Mouse (Mus musculus) frontal cortex, adult 2 months (tissue): Measurements from ENCODE around the gene Nop16. TPM values are rescaled to one million over a fixed set of nuclear protein-coding genes. Genes with fewer than 3 reads are reported as not detected.

Experiments
- DNase-seq, 2 experiments: peaks; one replicate each; pipeline ENCODE4 v3.0.0; 2022; ENCODE audit warnings: low spot score in 1 of 2; ENCODE audit errors: extremely low spot score in 1 of 2
- polyA plus RNA-seq: library from polyadenylated mRNA; depleted of rRNA; stranded (reverse); fragments of >200 nt; gene quantifications from 2 replicates; pipeline ENCODE4 v1.2.3, GENCODE M21; 2012; rRNA removed

The Nop16 gene
- polyA plus RNA-seq, 1 experiment: 24.5 TPM

DNA sequence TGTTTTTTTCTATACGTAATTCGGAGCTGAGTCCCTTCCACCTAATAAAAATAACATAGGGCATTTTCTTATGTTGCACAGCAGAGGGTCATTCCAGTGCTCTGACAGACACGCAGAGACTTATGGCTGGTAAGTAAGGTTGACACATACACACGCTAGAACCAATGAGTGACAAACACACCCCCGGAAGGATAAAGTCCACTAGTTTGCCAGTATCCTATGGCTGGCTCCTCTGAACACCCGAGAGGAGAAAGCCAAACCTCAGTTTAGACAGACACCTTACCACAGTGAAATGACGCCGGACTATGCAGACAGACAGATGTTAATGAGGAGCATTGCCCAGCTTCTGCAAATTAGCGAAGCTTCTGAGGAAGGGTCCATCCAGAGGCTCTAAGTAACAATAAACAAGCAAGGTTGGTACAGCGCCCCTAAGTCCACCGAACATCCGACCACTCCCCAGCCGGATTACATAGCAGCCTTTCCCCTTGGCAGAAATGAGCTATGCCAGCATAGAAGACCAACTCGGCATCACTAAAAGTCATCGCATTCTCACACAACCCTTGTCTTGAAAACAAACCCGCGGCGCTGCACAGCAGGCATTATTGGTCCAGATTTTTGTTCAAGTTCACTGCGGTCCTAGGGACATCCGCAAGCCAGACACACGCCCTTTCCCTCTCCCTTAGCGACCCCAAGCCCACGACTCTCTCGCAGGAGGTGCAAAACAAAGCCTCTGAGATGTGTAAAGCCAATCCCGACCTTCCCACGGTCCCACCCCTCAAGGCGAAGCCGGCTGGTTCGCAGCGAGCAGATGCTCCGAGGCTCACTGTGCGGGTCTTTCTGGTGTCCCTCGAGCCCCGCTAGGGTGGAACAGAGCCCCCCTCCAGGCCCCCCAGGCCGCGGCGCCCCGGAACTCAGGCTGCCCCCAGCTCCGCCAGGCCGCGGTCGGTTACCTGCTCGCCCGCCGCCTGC is 25.4 kb downstream of the Nop16 start:
- no peak for DNase-seq

DNA sequence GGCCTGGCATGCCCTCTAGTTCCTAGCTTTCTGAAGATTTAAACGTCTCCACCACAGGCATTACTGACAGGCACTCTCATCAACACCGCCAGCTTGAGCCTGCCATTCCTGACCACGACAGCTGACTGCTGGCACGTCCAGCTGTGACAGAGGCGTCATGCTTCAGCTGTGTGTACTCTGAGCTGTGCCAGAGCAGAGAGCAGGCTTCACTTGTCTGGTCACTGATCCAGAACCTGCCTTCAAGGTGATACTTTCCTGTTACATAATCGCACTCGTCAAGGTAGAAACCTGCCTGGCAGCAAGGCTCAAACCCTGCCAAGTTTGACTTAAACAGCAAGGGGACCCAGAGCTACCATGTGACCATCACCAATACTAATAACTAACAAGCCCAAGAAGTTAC is 27.3 kb downstream of the Nop16 start:
- DNase-seq: no peak

- DNase-seq: peak in 1 of 2 experiments; percentile 69
Measured at GRCm38 (mm10) chr13:54560608-54561007, 29.3 kb downstream of the Nop16 start.

GRCm38 (mm10) chr13:54559656-54560055 is 30.2 kb downstream of the Nop16 start:
- DNase-seq: no peak

GRCm38 (mm10) chr13:54557652-54558051 is 32.2 kb downstream of the Nop16 start:
- DNase-seq: no peak

DNA sequence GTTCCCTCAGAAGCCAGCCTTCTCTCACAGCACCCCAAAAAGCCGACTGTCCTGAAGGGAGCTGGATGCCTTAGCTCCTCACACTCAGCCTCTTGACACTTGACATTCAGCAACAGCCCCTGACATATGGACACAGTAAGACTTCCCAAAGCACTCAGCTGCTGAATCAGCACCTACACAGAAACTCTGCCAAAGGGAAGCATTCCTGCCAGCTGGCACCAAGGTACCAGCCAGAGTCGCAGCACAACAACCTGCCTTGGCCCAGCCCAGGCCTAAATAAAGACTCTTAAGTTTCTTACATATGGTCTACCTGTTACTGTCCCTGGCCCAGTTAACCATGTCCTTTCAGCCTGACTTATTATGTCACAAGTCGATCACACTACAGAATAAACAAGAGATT is 33.1 kb downstream of the Nop16 start:
- peak in 1 of 2 experiments; percentile 46 for DNase-seq

DNA sequence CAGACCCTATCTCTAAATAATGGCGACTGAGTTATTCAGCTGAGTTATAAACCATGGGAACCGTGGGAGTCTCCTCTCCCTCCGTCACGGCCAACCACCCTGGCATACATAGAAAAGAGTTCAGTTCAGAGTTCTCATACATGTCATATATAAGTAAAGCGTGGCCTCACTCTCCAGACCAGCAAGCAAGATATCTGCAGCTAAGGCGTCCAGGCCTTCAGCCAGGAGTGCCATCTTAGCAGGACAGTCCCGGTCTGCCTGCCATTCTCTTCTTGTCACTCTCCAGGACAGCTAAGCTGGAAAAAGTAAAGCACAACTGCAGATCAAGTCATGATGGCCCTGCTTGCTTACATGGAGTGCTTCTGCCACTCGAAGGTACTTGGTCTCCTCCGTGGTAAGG is 33.7 kb downstream of the Nop16 start:
- no peak for DNase-seq

GRCm38 (mm10) chr13:54548036-54548435 is 41.9 kb downstream of the Nop16 start:
- DNase-seq: no peak

Other genes starting within 250 kb of the Nop16 start
- gene Cplx2, start 218.7 kb downstream of the Nop16 start, polyA plus RNA-seq: 389 and 416 TPM in 2 replicates
- gene Thoc3, start 121.2 kb downstream of the Nop16 start, polyA plus RNA-seq: 24.4 and 25.0 TPM in 2 replicates
- gene Simc1, start 86.3 kb downstream of the Nop16 start, polyA plus RNA-seq: 17.1 and 18.6 TPM in 2 replicates
- 165 and 175 TPM in 2 replicates for gene 4833439L19Rik, start 24.7 kb downstream of the Nop16 start, polyA plus RNA-seq
- gene Arl10, start 15.1 kb downstream of the Nop16 start, polyA plus RNA-seq: 13.5 and 20.6 TPM in 2 replicates
- gene Higd2a, start 117 bp upstream of the Nop16 start, polyA plus RNA-seq: 233 and 327 TPM in 2 replicates
- 306 and 339 TPM in 2 replicates for gene Cltb, start 21.3 kb upstream of the Nop16 start, polyA plus RNA-seq
- 35.0 and 39.6 TPM in 2 replicates for gene Faf2, start 31.7 kb upstream of the Nop16 start, polyA plus RNA-seq
- 133 and 142 TPM in 2 replicates for gene Rnf44, start 103.8 kb upstream of the Nop16 start, polyA plus RNA-seq
- 0.15 and 0.22 TPM in 2 replicates for gene Cdhr2, start 111.4 kb upstream of the Nop16 start, polyA plus RNA-seq
- 82.2 and 88.5 TPM in 2 replicates for gene Gprin1, start 159.8 kb upstream of the Nop16 start, polyA plus RNA-seq
- 560 and 602 TPM in 2 replicates for gene Sncb, start 176.5 kb upstream of the Nop16 start, polyA plus RNA-seq
- not detected in 2 replicates for gene Eif4e1b, start 193.9 kb upstream of the Nop16 start, polyA plus RNA-seq
- gene Tspan17, start 199.3 kb upstream of the Nop16 start, polyA plus RNA-seq: 48.2 and 57.8 TPM in 2 replicates